34 mouse cellular contexts compared by ENCODE assay signal in genomic region chr11:99490624-99491023, GRCm38 (mm10). TPM values are rescaled to one million over a fixed set of nuclear protein-coding genes. Genes with fewer than 3 reads are reported as not detected.
DNase-seq lines count a peak whose midpoint lies in the region; ATAC-seq lines count a peak whose summit lies in the region.
"Had no signal": no experiment of that assay in that cellular context is flagged by ENCODE, and none has a peak within 500 bp of the region (broad histone marks: within the 10 kb centered on the region; RNA-seq: fewer than 3 reads in every experiment).

No protein-coding gene starts in this region.

- no peak for ATAC-seq in embryonic facial prominence, embryonic 15.5 days (ENCODE audit: insufficient number of reproducible peaks, low FRiP score, low TSS enrichment, low read depth)
- ATAC-seq in kidney, embryonic 15.5 days (replicated peaks; ENCODE audit: low FRiP score) = no peak
- ATAC-seq in lung, embryonic 15.5 days (ENCODE audit: borderline replicate concordance, extremely low read depth, low FRiP score, low TSS enrichment) = no peak
- ATAC-seq: forebrain, embryonic 13.5 days; midbrain, embryonic 16.5 days had no signal

- no peaks in the 10 kb centered on the region for H3K36me3 ChIP-seq in embryonic facial prominence, embryonic 15.5 days
- no peaks in the 10 kb centered on the region for H3K36me3 ChIP-seq in embryonic facial prominence, embryonic 10.5 days (replicated peaks)
- no peaks in the 10 kb centered on the region for H3K36me3 ChIP-seq in kidney, embryonic 15.5 days
- no peaks in the 10 kb centered on the region for H3K36me3 ChIP-seq in lung, embryonic 15.5 days
- H3K36me3 ChIP-seq: heart, embryonic 12.5 days; hindbrain, embryonic 13.5 days; liver, embryonic 15.5 days had no signal

- no peaks in the 10 kb centered on the region for H3K27me3 ChIP-seq in embryonic facial prominence, embryonic 15.5 days
- H3K27me3 ChIP-seq in embryonic facial prominence, embryonic 10.5 days (replicated peaks; ENCODE audit: low read depth, poor library complexity, severe bottlenecking) = no peaks in the 10 kb centered on the region
- H3K27me3 ChIP-seq in kidney, embryonic 15.5 days = no peaks in the 10 kb centered on the region
- H3K27me3 ChIP-seq in lung, embryonic 15.5 days = no peaks in the 10 kb centered on the region
- H3K27me3 ChIP-seq: forebrain, embryonic 13.5 days; hindbrain, embryonic 13.5 days; liver, embryonic 15.5 days had no signal

- H3K9ac ChIP-seq in embryonic facial prominence, embryonic 15.5 days = no peak overlapping the region
- no peak overlapping the region for H3K9ac ChIP-seq in kidney, embryonic 15.5 days
- no peak overlapping the region for H3K9ac ChIP-seq in lung, embryonic 15.5 days
- H3K9ac ChIP-seq: forebrain, embryonic 13.5 days; heart, embryonic 12.5 days; hindbrain, embryonic 13.5 days; liver, embryonic 15.5 days had no signal

- H3K27ac ChIP-seq in embryonic facial prominence, embryonic 15.5 days (replicated peaks) = no peak overlapping the region
- no peak overlapping the region for H3K27ac ChIP-seq in embryonic facial prominence, embryonic 10.5 days (replicated peaks)
- no peak overlapping the region for H3K27ac ChIP-seq in kidney, embryonic 15.5 days
- peak overlapping the region; percentile 88 for H3K27ac ChIP-seq in lung, embryonic 15.5 days
- H3K27ac ChIP-seq: forebrain, embryonic 13.5 days; hindbrain, embryonic 13.5 days; liver, embryonic 15.5 days had no signal

- H3K4me1 ChIP-seq in embryonic facial prominence, embryonic 15.5 days = no peaks in the 10 kb centered on the region
- H3K4me1 ChIP-seq in embryonic facial prominence, embryonic 10.5 days = peaks cover 24% of the 10 kb centered on the region
- H3K4me1 ChIP-seq in kidney, embryonic 15.5 days = peaks cover 7% of the 10 kb centered on the region
- H3K4me1 ChIP-seq in lung, embryonic 15.5 days = peaks cover 16% of the 10 kb centered on the region

- no peak overlapping the region for H3K4me2 ChIP-seq in embryonic facial prominence, embryonic 15.5 days (replicated peaks)
- H3K4me2 ChIP-seq in kidney, embryonic 15.5 days = no peak overlapping the region; the same call in 1 of the 2 replicates
- no peak overlapping the region for H3K4me2 ChIP-seq in lung, embryonic 15.5 days
- H3K4me2 ChIP-seq: forebrain, embryonic 13.5 days; heart, embryonic 12.5 days; hindbrain, embryonic 13.5 days; liver, embryonic 15.5 days; midbrain, embryonic 11.5 days had no signal

- WGBS in embryonic facial prominence, embryonic 15.5 days = 43% methylated on average over 4 of the region's 4 CpGs
- WGBS in embryonic facial prominence, embryonic 10.5 days = 47% methylated on average over 4 of the region's 4 CpGs
- WGBS in kidney, embryonic 15.5 days = 64% methylated on average over 4 of the region's 4 CpGs
- 36% methylated on average over 4 of the region's 4 CpGs for WGBS in lung, embryonic 15.5 days

- 0 out of 2 replicates have a peak overlapping the region, but pooled peaks have one; percentile 1 for H3K4me3 ChIP-seq in embryonic facial prominence, embryonic 15.5 days (replicated peaks)
- H3K4me3 ChIP-seq in embryonic facial prominence, embryonic 10.5 days = no peak overlapping the region
- H3K4me3 ChIP-seq in kidney, embryonic 15.5 days (replicated peaks) = 0 out of 2 replicates have a peak overlapping the region, but pooled peaks have one; percentile 22
- no peak overlapping the region for H3K4me3 ChIP-seq in lung, embryonic 15.5 days
- H3K4me3 ChIP-seq: forebrain, embryonic 13.5 days; heart, embryonic 12.5 days; hindbrain, embryonic 13.5 days; liver, embryonic 15.5 days had no signal

- no peaks in the 10 kb centered on the region for H3K9me3 ChIP-seq in embryonic facial prominence, embryonic 15.5 days (replicated peaks)
- no peaks in the 10 kb centered on the region for H3K9me3 ChIP-seq in embryonic facial prominence, embryonic 10.5 days
- H3K9me3 ChIP-seq in kidney, embryonic 15.5 days (replicated peaks) = no peaks in the 10 kb centered on the region
- H3K9me3 ChIP-seq in lung, embryonic 15.5 days = no peaks in the 10 kb centered on the region
- H3K9me3 ChIP-seq: forebrain, embryonic 13.5 days; heart, embryonic 12.5 days; hindbrain, embryonic 13.5 days; liver, embryonic 15.5 days had no signal

- no peak for DNase-seq in embryonic facial prominence, embryonic 10.5 days (ENCODE audit: low spot score)
- DNase-seq in kidney, postnatal 4 days = no peak
- DNase-seq in lung, postnatal 10 days = no peak
- DNase-seq in gastrocnemius, postnatal 4 days (ENCODE audit: low spot score in 2 of 2) = no peak
- DNase-seq: cerebellum, adult 2 months; cerebellum, postnatal 14 days; gastrocnemius, postnatal 14 days; heart, adult 18-20 months; heart, postnatal 4 days; kidney, adult 11 months; left cerebral cortex, postnatal 4 days; right cerebral cortex, postnatal 25 days; thymus, adult 2 months; thymus, postnatal 36 days had no signal

RNA-seq across cellular contexts. Expression of gene Krt23, which starts 2.3 kb away (rescaled TPM):
- 37.0 and 46.2 TPM in 2 replicates for polyA plus RNA-seq in embryonic facial prominence, embryonic 15.5 days (2015; fragmentation: Nextera tagmentation; extraction: Ambion mirVana)
- 0.21 and 0.31 TPM in 2 replicates for polyA plus RNA-seq in embryonic facial prominence, embryonic 10.5 days (2016; fragmentation: Nextera tagmentation; extraction: Ambion mirVana)
- 19.9 and 20.3 TPM in 2 replicates for polyA plus RNA-seq in kidney, embryonic 15.5 days (2015; fragmentation: Nextera tagmentation; extraction: Ambion mirVana)
- polyA plus RNA-seq in lung, embryonic 15.5 days (2015; fragmentation: Nextera tagmentation; extraction: Ambion mirVana) = 3.9 and 5.1 TPM in 2 replicates
- under 1 TPM in 1 of 2 experiments, not detected in 1; 0.16 TPM for total RNA-seq in gastrocnemius, postnatal 4 days (2021)
- total RNA-seq: adrenal gland, adult 18-20 months; gastrocnemius, postnatal 14 days; heart, postnatal 4 days; layer of hippocampus, adult 8-10 months; layer of hippocampus, postnatal 25 days; left cerebral cortex, adult 8-10 months; left cerebral cortex, postnatal 4 days; megakaryocyte, adult 5-6 weeks had no signal
- polyA plus RNA-seq: cortical plate, adult 2 months; forebrain, embryonic 13.5 days; midbrain, embryonic 11.5 days; neural tube, embryonic 11.5 days had no signal

RNA-seq across cellular contexts. Expression of gene Krt39, which starts 30.5 kb away (rescaled TPM):
- polyA plus RNA-seq in embryonic facial prominence, embryonic 15.5 days (2015; fragmentation: Nextera tagmentation; extraction: Ambion mirVana) = 0.16 and 0.35 TPM in 2 replicates
- polyA plus RNA-seq in embryonic facial prominence, embryonic 10.5 days (2016; fragmentation: Nextera tagmentation; extraction: Ambion mirVana) = not detected in 2 replicates
- 0.32 and 0.43 TPM in 2 replicates for polyA plus RNA-seq in kidney, embryonic 15.5 days (2015; fragmentation: Nextera tagmentation; extraction: Ambion mirVana)
- polyA plus RNA-seq in lung, embryonic 15.5 days (2015; fragmentation: Nextera tagmentation; extraction: Ambion mirVana) = not detected in 2 replicates
- total RNA-seq in gastrocnemius, postnatal 4 days (2021) = not detected
- total RNA-seq: adrenal gland, adult 18-20 months; adrenal gland, postnatal 4 days; gastrocnemius, postnatal 14 days; heart, adult 18-20 months; heart, postnatal 4 days; layer of hippocampus, adult 8-10 months; layer of hippocampus, postnatal 25 days; left cerebral cortex, adult 8-10 months; left cerebral cortex, postnatal 4 days; megakaryocyte, adult 5-6 weeks; neutrophil, adult 5-6 weeks had no signal
- polyA plus RNA-seq: cerebellum, adult 2 months; cortical plate, adult 2 months; forebrain, embryonic 13.5 days; heart, embryonic 12.5 days; heart, postnatal 0 days; hindbrain, embryonic 13.5 days; limb, embryonic 14.5 days; liver, embryonic 15.5 days; midbrain, embryonic 11.5 days; midbrain, embryonic 16.5 days; neural tube, embryonic 11.5 days had no signal

RNA-seq across cellular contexts. Expression of gene Krt40, which starts 52.3 kb away (rescaled TPM):
- 0.81 and 1.5 TPM in 2 replicates for polyA plus RNA-seq in embryonic facial prominence, embryonic 15.5 days (2015; fragmentation: Nextera tagmentation; extraction: Ambion mirVana)
- polyA plus RNA-seq in embryonic facial prominence, embryonic 10.5 days (2016; fragmentation: Nextera tagmentation; extraction: Ambion mirVana) = not detected in 2 replicates
- polyA plus RNA-seq in kidney, embryonic 15.5 days (2015; fragmentation: Nextera tagmentation; extraction: Ambion mirVana) = not detected in 2 replicates
- not detected in 2 replicates for polyA plus RNA-seq in lung, embryonic 15.5 days (2015; fragmentation: Nextera tagmentation; extraction: Ambion mirVana)
- total RNA-seq in gastrocnemius, postnatal 4 days (2021) = not detected
- total RNA-seq: adrenal gland, adult 18-20 months; adrenal gland, postnatal 4 days; gastrocnemius, postnatal 14 days; heart, adult 18-20 months; heart, postnatal 4 days; layer of hippocampus, adult 8-10 months; layer of hippocampus, postnatal 25 days; left cerebral cortex, adult 8-10 months; left cerebral cortex, postnatal 4 days; megakaryocyte, adult 5-6 weeks; neutrophil, adult 5-6 weeks had no signal
- polyA plus RNA-seq: cerebellum, adult 2 months; cortical plate, adult 2 months; forebrain, embryonic 13.5 days; heart, embryonic 12.5 days; heart, postnatal 0 days; hindbrain, embryonic 13.5 days; limb, embryonic 14.5 days; liver, embryonic 15.5 days; midbrain, embryonic 11.5 days; midbrain, embryonic 16.5 days; neural tube, embryonic 11.5 days; thymus, adult 2 months had no signal

RNA-seq across cellular contexts. Expression of gene Krt20, which starts 52.7 kb away (rescaled TPM):
- 0.55 and 0.58 TPM in 2 replicates for polyA plus RNA-seq in embryonic facial prominence, embryonic 15.5 days (2015; fragmentation: Nextera tagmentation; extraction: Ambion mirVana)
- 0.97 and 1.00 TPM in 2 replicates for polyA plus RNA-seq in embryonic facial prominence, embryonic 10.5 days (2016; fragmentation: Nextera tagmentation; extraction: Ambion mirVana)
- polyA plus RNA-seq in kidney, embryonic 15.5 days (2015; fragmentation: Nextera tagmentation; extraction: Ambion mirVana) = 1.2 and 1.7 TPM in 2 replicates
- 0.29 and 0.39 TPM in 2 replicates for polyA plus RNA-seq in lung, embryonic 15.5 days (2015; fragmentation: Nextera tagmentation; extraction: Ambion mirVana)
- total RNA-seq in gastrocnemius, postnatal 4 days (2021) = under 1 TPM in 1 of 2 experiments, not detected in 1; 0.32 TPM
- total RNA-seq: heart, adult 18-20 months; layer of hippocampus, adult 8-10 months; layer of hippocampus, postnatal 25 days; left cerebral cortex, adult 8-10 months; left cerebral cortex, postnatal 4 days; megakaryocyte, adult 5-6 weeks; neutrophil, adult 5-6 weeks had no signal
- polyA plus RNA-seq: cerebellum, adult 2 months; forebrain, embryonic 13.5 days had no signal

Comparison
In these comparisons a context has a peak if more than half of its experiments do, and no peak if none do; other contexts are left out.
1. H3K4me3 ChIP-seq: peak in embryonic facial prominence, embryonic 15.5 days (single experiment) and kidney, embryonic 15.5 days (single experiment); none in embryonic facial prominence, embryonic 10.5 days (single experiment) and lung, embryonic 15.5 days (single experiment).